Mouse (Mus musculus) bone marrow macrophage, adult 2 months (primary cell): ENCODE measurements around the gene Prdm11. TPM values are rescaled to one million over a fixed set of nuclear protein-coding genes. Genes with fewer than 3 reads are reported as not detected.

ENCODE experiments used
- H3K27ac ChIP-seq: 2 replicates; pipeline ENCODE4 v1.5.1; 2012; ENCODE audit warnings: low read depth, low read length; ENCODE audit not compliant: insufficient read depth
- H3K4me1 ChIP-seq: 2 replicates; pipeline ENCODE4 v1.6.1; 2012; ENCODE audit warnings: low read length; ENCODE audit not compliant: control insufficient read depth, insufficient read depth
- H3K4me3 ChIP-seq: 2 replicates; pipeline ENCODE4 v1.5.1; 2012; ENCODE audit warnings: mild to moderate bottlenecking, low read length, moderate library complexity; ENCODE audit not compliant: insufficient read depth
- CTCF ChIP-seq: IDR thresholded peaks from 2 replicates; pipeline ENCODE4 v1.5.1; 2012; ENCODE audit warnings: low read depth, mild to moderate bottlenecking, low read length, moderate library complexity
- POLR2A ChIP-seq: IDR thresholded peaks from 2 replicates; pipeline ENCODE4 v1.6.1; 2012; ENCODE audit warnings: mild to moderate bottlenecking, low read depth, low read length, borderline replicate concordance
- polyA plus RNA-seq: library from polyadenylated mRNA; stranded (reverse); fragments of >200 nt; gene quantifications from 2 replicates; pipeline ENCODE4 v1.2.4, GENCODE M21; 2012; ENCODE audit not compliant: missing spikeins, insufficient read depth, insufficient read length

Prdm11 gene
- polyA plus RNA-seq, 1 experiment, result 2.9 TPM

DNA sequence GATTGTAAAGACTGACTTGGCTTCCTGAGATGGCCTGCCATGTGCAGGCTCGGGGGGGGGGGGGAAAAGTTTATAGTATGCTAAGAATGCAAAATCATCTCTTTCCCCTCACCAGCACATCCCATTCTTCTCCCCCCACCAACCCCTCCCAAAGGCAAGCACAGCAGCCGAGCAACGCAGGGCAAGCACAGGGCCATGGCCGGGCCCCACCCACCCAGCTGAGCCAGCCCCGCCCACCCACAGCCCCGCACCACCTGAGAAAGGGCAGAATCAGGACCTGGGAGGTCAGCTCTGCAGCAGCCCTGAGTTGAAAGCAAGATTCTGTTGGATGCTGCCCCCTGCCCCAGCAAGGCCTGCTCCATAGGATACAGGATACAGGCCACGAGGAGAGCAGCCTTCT is 60.4 kb downstream of the Prdm11 start:
- TF ChIP-seq POLR2A, result no peak
- TF ChIP-seq CTCF, result no peak
- Histone ChIP-seq H3K4me1 (no peaks in the 10 kb centered on the region), H3K4me3 (no peak overlapping the region)

DNA sequence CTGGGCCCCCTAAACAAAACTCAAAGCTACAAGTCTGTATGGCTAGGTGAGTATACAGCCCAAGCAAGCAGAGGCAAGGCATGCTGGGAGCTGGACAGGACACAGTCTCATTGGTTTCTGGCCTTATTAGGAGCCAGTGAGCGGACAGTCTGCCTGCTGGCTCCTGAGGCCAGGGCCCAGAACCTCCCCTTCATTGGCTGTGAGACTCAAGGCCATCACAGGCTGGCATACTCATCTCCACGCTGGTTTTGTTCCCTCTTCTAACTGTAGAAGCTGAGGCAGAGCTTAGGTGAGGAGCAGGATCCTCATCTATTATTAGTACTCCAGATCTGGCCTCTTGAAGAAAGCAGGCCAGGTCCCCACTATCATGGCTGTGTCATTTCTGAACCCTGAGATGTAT is 60.8 kb downstream of the Prdm11 start:
- Histone ChIP-seq H3K4me3 (no peak overlapping the region), H3K4me1 (no peaks in the 10 kb centered on the region)
- TF ChIP-seq POLR2A (no peak), CTCF (no peak)

More for the DNA sequence above, 60.4 kb downstream of the Prdm11 start:
- no peak overlapping the region for H3K27ac ChIP-seq

DNA sequence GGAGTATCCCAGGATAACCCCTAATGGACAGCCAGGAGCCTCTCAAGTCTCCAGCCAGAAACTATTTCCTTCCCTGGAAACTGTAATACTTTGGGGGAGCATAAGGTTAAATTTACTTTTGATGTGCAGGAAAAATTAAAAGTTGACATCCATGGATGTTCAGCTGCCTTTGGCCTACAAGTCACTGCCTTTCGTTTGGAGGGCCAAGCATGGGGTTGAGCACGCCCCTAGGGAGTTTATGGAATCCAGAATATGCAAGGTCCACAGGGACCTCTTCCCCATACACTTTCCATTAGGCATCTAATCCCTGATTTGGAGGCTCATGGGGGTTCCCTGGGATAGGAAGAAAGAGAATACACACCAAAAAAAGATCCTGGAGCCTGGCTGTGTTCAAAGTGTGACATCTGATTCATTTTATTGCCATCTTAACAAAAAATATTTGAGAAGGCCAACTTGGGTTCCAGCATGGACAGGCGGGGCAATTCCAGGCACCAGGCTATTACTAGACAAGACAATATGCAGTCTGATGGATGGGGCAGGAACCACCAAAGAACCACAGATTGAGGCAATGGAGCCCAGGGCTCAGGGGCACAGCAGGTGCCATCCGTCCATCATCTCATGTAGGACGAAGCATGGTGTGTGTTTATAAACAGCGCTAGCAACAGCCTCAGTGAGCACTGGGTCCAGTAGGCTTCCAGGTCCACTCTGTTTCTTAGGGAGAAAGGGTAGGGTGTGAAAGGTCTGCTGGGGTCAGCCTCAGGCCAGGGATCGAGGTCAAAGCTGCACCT is 61.5 kb downstream of the Prdm11 start:
- Histone ChIP-seq H3K4me3 (no peak overlapping the region), H3K27ac (no peak overlapping the region), H3K4me1 (no peaks in the 10 kb centered on the region)
- no peak for TF ChIP-seq POLR2A
- no peak for TF ChIP-seq CTCF

More for the DNA sequence above, 60.8 kb downstream of the Prdm11 start:
- no peak overlapping the region for H3K27ac ChIP-seq

DNA sequence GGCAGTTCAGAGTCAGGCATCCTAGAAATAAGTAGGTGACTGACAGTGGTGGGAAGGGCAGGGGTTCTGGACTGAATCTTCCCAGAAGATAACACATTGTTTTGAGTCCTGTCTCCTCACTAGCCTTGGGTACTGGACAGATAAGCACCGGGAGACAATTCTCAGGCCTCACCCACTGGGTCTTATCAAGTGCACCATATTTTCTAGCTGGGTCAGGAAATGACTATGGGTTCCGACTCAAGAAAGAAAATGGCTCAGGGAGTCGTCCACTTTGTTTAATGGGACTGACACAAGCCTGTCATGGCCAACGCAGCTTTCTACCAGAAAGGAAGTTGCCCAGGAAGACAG is 62.7 kb downstream of the Prdm11 start:
- TF ChIP-seq POLR2A (no peak), CTCF (no peak)
- Histone ChIP-seq H3K4me1 (no peaks in the 10 kb centered on the region), H3K27ac (no peak overlapping the region), H3K4me3 (no peak overlapping the region)

DNA sequence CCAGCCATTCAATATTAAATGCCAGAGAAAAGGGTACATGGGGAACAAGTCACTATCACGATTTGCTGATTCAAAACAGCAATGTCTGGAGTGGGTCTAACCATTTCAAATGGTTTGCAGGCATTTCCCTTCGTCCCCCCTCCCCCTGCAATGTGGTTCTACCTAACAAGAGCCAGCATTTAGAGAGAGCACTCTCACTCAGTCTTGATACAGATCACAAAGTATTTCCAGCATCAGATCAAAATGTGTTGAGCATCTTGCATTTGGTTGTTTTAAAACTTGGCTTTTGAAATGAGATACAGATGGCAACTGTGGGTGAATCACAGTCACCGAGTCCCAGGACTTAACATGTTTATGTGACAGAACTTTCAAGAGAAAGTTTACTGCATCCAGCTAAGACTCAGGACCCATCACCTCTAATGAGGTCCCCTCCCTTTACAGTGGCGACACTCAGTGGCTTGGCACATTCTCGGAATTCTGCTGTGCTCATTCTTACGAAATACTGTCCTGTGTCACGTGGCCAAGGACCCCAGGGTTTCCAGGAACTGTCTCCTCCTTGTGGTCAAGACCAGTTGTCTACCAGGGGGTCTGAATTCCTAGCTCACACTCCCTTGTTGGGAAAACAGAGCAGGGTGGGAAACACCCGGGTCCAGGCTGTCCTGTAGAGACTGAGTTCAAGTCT is 63.2 kb downstream of the Prdm11 start:
- Histone ChIP-seq H3K27ac (no peak overlapping the region), H3K4me3 (no peak overlapping the region), H3K4me1 (no peaks in the 10 kb centered on the region)
- TF ChIP-seq POLR2A, result no peak
- no peak for TF ChIP-seq CTCF

DNA sequence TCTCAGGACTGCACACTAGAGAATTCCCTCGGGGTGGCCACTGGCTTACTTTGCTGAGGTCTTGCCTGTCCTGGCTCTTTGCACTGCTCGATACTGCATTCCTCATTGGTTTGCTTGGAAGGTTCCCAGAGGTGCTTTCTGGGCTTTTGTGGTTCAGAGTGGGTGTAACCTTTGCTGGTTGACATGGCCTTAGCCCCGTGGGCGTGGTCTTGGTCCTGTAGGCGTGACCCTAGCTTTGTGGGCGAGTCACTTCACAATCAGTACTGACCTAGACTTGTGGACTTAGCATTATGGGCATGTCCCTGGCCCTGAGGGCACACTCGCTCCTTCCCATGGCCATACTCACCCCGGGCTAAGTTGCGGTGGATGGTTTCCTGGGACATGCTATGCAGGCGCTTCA is 65.8 kb downstream of the Prdm11 start:
- H3K4me1 ChIP-seq, result no peaks in the 10 kb centered on the region
- no peak overlapping the region for H3K4me3 ChIP-seq
- TF ChIP-seq CTCF, result no peak
- no peak for TF ChIP-seq POLR2A
- no peak overlapping the region for H3K27ac ChIP-seq

DNA sequence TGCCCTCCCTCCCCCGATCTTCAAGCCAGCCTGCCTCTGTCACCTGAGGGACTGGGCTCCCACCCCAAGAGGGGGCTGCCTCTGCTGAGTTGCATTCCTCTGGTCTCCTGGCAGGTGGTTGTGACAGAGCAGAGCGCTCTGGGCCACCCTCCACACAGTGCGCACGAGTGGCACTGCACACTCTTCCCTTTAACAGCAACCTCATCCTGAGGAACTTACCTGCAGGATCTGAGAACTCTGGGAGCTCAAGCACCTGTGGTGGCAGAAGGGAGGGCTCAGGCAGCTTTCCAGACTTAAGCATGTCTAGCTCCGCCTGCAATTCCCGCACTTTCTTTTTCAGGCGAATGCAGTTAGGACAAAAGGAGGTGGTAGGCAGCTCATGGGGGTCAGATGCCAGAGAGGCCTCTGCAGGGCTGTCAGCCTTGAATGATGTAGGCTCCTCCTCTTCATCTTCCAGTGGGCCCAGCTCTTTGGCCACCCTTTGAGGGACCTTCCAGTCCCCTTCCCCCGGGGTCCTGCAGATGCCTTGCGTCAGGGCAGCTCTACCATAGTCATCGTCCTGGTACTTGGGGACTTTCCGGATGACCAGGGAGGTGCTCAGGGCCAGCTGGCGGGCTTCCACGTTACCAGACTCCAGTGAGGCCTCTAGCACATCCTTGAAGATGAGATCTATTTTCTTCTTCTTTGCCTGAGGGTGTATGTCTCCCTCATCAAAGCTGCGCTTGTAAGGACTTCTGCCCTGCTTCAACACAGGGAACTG is 70.8 kb downstream of the Prdm11 start:
- Histone ChIP-seq H3K4me1 (no peaks in the 10 kb centered on the region), H3K4me3 (no peak overlapping the region), H3K27ac (no peak overlapping the region)
- no peak for TF ChIP-seq POLR2A
- TF ChIP-seq CTCF, result no peak

DNA sequence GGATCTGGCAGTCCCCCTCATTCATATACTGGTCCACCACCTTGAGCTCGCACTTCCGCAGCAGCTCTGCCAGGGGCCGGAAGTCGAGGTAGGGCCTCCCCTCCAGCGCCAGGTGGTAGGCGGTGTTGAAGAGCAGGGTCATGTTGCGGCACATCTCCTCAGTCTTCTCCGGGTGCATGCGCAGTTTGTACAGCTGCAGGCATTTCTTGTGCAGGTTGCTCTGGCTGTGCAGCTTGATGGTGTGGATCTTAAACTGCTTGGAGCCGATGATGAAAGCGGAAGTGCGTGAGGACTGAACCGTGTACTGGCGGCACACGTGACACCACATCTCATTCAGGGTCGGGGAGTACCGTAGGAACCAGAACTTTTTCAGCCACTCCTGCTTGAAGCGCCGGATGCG is 72.3 kb downstream of the Prdm11 start:
- Histone ChIP-seq H3K4me1 (no peaks in the 10 kb centered on the region), H3K27ac (no peak overlapping the region), H3K4me3 (no peak overlapping the region)
- TF ChIP-seq POLR2A (no peak), CTCF (no peak)

DNA sequence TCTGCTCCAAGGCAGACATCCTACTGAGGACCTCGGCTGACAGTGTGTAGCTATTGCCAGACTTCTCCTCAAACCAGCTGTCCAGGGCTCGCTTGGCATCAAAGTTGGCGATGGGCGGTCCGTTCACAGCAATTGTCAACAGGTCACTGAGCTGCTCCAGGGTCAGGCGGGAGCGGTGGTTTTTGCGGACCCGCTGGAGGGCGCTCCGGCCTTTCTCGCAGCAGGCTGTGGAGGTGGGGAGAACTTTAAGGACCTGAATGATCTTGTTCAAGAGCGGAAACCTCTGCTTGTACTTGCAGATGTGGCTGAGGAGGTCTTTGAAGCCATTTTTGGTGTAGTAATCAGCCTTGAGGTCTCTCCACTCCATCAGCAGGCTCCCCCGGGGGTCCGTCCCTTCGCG is 73.9 kb downstream of the Prdm11 start:
- Histone ChIP-seq H3K27ac (no peak overlapping the region), H3K4me3 (no peak overlapping the region), H3K4me1 (no peaks in the 10 kb centered on the region)
- no peak for TF ChIP-seq CTCF
- no peak for TF ChIP-seq POLR2A

DNA sequence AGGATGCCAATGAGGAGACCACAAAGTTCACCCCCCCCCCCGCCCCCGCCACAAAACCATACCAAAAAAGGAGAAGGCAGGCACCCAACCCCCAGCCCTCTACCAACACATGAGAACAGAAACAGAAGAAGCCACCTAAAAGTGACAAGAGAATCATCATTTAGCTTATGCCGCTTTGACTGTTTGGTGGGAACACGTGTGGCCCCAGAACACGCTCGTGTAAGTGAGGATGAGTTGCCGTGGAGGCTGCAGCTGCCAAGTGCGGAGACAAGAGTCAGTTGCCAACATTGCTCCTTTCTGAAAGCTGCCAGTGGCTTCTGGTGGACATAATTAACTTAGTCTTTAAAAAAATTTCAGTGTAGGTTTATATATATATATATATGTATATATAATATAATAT is 74.4 kb downstream of the Prdm11 start:
- Histone ChIP-seq H3K27ac (no peak overlapping the region), H3K4me1 (no peaks in the 10 kb centered on the region), H3K4me3 (no peak overlapping the region)
- TF ChIP-seq CTCF, result no peak
- no peak for TF ChIP-seq POLR2A
